Mouse (Mus musculus) heart, adult 2 months (tissue): ENCODE results near the gene Snx10.

Experiments
- CTCF ChIP-seq: fragments of 200-600 bp; IDR thresholded peaks from 2 replicates; pipeline ENCODE4 v1.8.1; 2022; ENCODE audit warnings: antibody characterized with exemption, mild to moderate bottlenecking, moderate library complexity
- EP300 ChIP-seq: fragments of 200-500 bp; IDR thresholded peaks from 2 replicates; pipeline ENCODE4 v1.6.1; 2011; ENCODE audit warnings: low read depth, low read length, control low read depth; ENCODE audit not compliant: insufficient read depth

GRCm38 (mm10) chr6:51613661-51614060, 90.0 kb downstream of the Snx10 start:
- TF ChIP-seq EP300 (no peak), CTCF (no peak)
